Mouse (Mus musculus): Measurements from ENCODE around the gene Glipr1l2. TPM values are rescaled to one million over a fixed set of nuclear protein-coding genes. Genes with fewer than 3 reads are reported as not detected.
"Not testable (repeated sequence)": the region's sequence is repeated elsewhere in the genome, so short reads cannot be mapped to it uniquely, and the experiment has no call there.

Glipr1l2 gene
- polyA plus RNA-seq, 1 experiment: not detected

DNA sequence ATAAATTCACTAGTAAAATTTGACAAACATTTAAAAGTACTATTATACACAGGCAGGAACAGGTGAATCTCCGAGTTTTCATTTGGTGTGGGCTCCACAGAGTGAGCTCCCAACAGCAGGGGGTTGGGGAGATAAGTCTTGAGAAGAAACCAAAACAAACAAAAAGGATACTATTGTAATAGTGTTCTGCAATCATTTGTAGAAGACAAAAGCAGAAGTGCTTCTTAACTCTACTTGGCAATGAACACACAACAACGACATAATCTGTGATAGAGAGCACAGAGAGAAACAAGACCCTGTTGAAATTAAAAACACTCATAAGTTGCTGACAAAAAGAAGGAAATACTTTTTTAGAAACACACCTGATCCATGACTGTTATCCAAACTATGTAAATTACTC, 3.1 kb upstream of the Glipr1l2 start:
- H3K4me3 ChIP-seq (ENCODE audit: control insufficient read depth, insufficient read depth, low read length): no peak overlapping the region
- H3K36me3 ChIP-seq (ENCODE audit: control insufficient read depth, insufficient read depth, low read length): no peaks in the 10 kb centered on the region
- no peaks in the 10 kb centered on the region for H3K27me3 ChIP-seq (ENCODE audit: control insufficient read depth, insufficient read depth, low read length)
- H3K27ac ChIP-seq (ENCODE audit: control insufficient read depth, insufficient read depth, low read length): no peak overlapping the region
- no peak for DNase-seq
- 42% methylated on average over 2 of the region's 2 CpGs for WGBS
- TF ChIP-seq CTCF (IDR thresholded peaks at IDR 0.05; ENCODE audit: borderline replicate concordance, control insufficient read depth, extremely low read depth, insufficient read depth, low read length, poor library complexity) (no peak), POLR2A (IDR thresholded peaks at IDR 0.05; ENCODE audit: control insufficient read depth, extremely low read depth, insufficient read depth, low read length, poor library complexity) (no peak)
- no peaks in the 10 kb centered on the region for H3K4me1 ChIP-seq (replicated peaks; ENCODE audit: control insufficient read depth, insufficient read depth, low read length)

DNA sequence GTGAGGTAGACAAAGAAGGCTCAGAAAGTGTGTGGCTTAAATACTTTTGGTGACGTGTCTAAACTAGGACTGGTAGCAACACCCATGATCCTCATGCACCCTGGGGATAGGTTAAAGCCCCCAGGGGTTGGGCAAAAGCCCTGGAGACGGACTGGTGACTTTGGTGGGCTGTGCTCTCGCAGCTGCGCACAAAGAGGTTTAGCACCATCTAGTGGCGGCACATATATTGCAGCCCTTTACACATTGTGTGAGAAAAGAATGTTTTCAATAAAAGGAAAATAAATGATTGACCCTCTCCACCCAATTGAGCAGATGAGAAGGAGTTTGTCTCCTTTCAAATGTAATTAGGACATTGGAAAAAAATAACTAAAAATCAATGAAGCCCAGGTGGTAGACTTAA, 22.6 kb downstream of the Glipr1l2 start:
- H3K4me3 ChIP-seq (ENCODE audit: control insufficient read depth, insufficient read depth, low read length); H3K27me3 ChIP-seq (ENCODE audit: control insufficient read depth, insufficient read depth, low read length); H3K36me3 ChIP-seq (ENCODE audit: control insufficient read depth, insufficient read depth, low read length); H3K4me1 ChIP-seq (replicated peaks; ENCODE audit: control insufficient read depth, insufficient read depth, low read length); H3K27ac ChIP-seq (ENCODE audit: control insufficient read depth, insufficient read depth, low read length): not testable (repeated sequence)
- 8% methylated on average over 5 of the region's 5 CpGs for WGBS
- peak; percentile 54 for DNase-seq
- TF ChIP-seq CTCF (IDR thresholded peaks at IDR 0.05; ENCODE audit: borderline replicate concordance, control insufficient read depth, extremely low read depth, insufficient read depth, low read length, poor library complexity): 0 out of 2 replicates have a peak, but pooled peaks have one; percentile 31

DNA sequence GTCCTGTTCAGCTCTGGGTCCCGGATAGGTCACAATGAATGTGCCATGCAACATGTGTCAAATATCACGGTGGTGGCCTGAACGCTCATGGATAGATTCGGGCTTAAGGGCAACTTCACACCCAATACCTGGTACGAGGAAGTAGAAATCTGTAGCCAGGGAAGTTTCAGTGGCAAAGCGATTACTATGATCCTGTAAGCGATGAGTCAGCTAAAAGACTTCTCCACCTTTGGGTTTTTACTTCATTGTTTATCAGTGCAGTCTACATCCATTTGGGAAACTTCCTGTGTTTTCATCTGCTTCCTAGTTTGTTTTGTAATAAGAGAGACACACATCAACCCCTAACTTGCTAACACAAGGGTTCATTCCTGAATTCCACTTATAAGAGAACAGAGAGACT, 27.2 kb downstream of the Glipr1l2 start:
- TF ChIP-seq POLR2A (IDR thresholded peaks at IDR 0.05; ENCODE audit: control insufficient read depth, extremely low read depth, insufficient read depth, low read length, poor library complexity): no peak
- TF ChIP-seq CTCF (IDR thresholded peaks at IDR 0.05; ENCODE audit: borderline replicate concordance, control insufficient read depth, extremely low read depth, insufficient read depth, low read length, poor library complexity): no peak
- H3K4me3 ChIP-seq (ENCODE audit: control insufficient read depth, insufficient read depth, low read length): no peak overlapping the region
- H3K36me3 ChIP-seq (ENCODE audit: control insufficient read depth, insufficient read depth, low read length): no peaks in the 10 kb centered on the region
- H3K4me1 ChIP-seq (replicated peaks; ENCODE audit: control insufficient read depth, insufficient read depth, low read length): no peaks in the 10 kb centered on the region
- H3K27ac ChIP-seq (ENCODE audit: control insufficient read depth, insufficient read depth, low read length): no peak overlapping the region
- H3K27me3 ChIP-seq (ENCODE audit: control insufficient read depth, insufficient read depth, low read length): no peaks in the 10 kb centered on the region
- no peak for DNase-seq
- WGBS: 86% methylated on average over 7 of the region's 7 CpGs

DNA sequence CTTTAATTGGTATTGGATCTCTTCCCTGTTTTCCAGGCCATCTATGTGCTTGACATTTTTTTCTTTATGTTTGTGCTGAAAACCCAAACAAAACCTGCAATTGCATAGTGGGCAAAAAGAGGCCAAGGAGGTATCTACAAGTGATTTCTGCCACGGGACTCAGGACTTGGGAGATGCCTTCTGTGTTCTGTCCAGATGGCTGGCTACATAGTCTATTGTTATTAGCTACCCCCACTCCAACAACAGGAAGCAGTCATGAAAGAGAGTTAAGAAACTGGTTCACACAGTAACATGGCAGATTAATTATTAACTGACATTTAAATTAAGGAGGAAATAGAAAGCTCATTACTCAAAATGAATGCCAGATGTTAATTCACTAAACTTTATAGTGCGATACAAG, 41.9 kb downstream of the Glipr1l2 start:
- WGBS: 74% methylated on average over 2 of the region's 2 CpGs
- not testable (repeated sequence) for H3K27ac ChIP-seq (ENCODE audit: control insufficient read depth, insufficient read depth, low read length); H3K4me3 ChIP-seq (ENCODE audit: control insufficient read depth, insufficient read depth, low read length)

DNA sequence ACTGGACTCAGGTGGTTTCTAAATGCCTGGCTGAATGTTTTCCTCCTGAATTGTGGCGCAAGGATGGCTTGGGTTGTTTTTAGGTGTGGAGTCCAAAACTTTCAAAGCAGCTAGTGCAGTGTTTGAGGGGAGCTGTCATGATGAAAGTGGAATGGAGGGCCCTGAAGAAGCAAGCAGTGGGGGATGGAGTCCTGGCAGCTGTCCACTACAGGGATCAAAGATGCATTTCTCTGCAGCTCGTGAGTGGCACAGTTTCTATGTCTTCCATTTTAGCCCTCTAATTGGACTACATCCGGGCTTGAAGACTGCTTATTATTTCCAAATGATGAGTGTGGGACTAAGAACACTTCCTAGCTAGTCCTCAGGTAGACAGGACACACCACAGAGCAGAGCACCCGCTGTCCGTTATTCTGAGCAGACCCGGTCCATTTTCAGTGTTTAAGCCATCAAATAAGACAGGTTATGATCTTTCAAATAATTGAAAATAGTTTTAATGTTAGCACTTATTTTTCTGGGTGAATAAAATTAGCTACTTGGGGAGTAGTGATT, 44.6 kb downstream of the Glipr1l2 start:
- not testable (repeated sequence) for H3K4me3 ChIP-seq (ENCODE audit: control insufficient read depth, insufficient read depth, low read length); H3K36me3 ChIP-seq (ENCODE audit: control insufficient read depth, insufficient read depth, low read length); DNase-seq; H3K27ac ChIP-seq (ENCODE audit: control insufficient read depth, insufficient read depth, low read length); H3K27me3 ChIP-seq (ENCODE audit: control insufficient read depth, insufficient read depth, low read length); H3K4me1 ChIP-seq (replicated peaks; ENCODE audit: control insufficient read depth, insufficient read depth, low read length)
- 88% methylated on average over 6 of the region's 6 CpGs for WGBS

More for the DNA sequence above, 41.9 kb downstream of the Glipr1l2 start:
- not testable (repeated sequence) for DNase-seq; H3K36me3 ChIP-seq (ENCODE audit: control insufficient read depth, insufficient read depth, low read length); H3K4me1 ChIP-seq (replicated peaks; ENCODE audit: control insufficient read depth, insufficient read depth, low read length); H3K27me3 ChIP-seq (ENCODE audit: control insufficient read depth, insufficient read depth, low read length)

DNA sequence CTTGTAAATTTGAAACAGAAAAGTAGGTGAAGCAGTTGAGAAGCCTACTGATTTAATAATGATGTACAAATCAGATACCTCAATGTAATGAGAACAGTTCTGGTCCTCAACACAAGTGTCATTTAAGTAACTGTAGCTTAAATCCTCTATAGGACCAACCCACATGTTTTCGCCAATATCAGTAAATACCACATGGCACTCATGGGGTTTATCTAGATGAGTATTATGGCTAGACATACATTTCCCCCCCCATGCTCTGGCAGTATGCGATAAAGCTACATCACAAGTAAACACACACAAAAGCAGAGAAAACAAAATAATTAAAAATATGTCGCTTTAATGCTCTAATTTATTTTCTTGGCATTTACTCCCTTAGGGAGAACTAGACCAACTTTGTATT, 49.0 kb downstream of the Glipr1l2 start:
- no peak overlapping the region for H3K27ac ChIP-seq (ENCODE audit: control insufficient read depth, insufficient read depth, low read length)
- whole genome bisulfite sequencing: 98% methylated on average over 3 of the region's 3 CpGs
- H3K4me3 ChIP-seq (ENCODE audit: control insufficient read depth, insufficient read depth, low read length): no peak overlapping the region
- DNase-seq: no peak
- TF ChIP-seq CTCF (IDR thresholded peaks at IDR 0.05; ENCODE audit: borderline replicate concordance, control insufficient read depth, extremely low read depth, insufficient read depth, low read length, poor library complexity) (no peak), POLR2A (IDR thresholded peaks at IDR 0.05; ENCODE audit: control insufficient read depth, extremely low read depth, insufficient read depth, low read length, poor library complexity) (no peak)
- H3K4me1 ChIP-seq (replicated peaks; ENCODE audit: control insufficient read depth, insufficient read depth, low read length): no peaks in the 10 kb centered on the region
- no peaks in the 10 kb centered on the region for H3K27me3 ChIP-seq (ENCODE audit: control insufficient read depth, insufficient read depth, low read length)
- H3K36me3 ChIP-seq (ENCODE audit: control insufficient read depth, insufficient read depth, low read length): no peaks in the 10 kb centered on the region

DNA sequence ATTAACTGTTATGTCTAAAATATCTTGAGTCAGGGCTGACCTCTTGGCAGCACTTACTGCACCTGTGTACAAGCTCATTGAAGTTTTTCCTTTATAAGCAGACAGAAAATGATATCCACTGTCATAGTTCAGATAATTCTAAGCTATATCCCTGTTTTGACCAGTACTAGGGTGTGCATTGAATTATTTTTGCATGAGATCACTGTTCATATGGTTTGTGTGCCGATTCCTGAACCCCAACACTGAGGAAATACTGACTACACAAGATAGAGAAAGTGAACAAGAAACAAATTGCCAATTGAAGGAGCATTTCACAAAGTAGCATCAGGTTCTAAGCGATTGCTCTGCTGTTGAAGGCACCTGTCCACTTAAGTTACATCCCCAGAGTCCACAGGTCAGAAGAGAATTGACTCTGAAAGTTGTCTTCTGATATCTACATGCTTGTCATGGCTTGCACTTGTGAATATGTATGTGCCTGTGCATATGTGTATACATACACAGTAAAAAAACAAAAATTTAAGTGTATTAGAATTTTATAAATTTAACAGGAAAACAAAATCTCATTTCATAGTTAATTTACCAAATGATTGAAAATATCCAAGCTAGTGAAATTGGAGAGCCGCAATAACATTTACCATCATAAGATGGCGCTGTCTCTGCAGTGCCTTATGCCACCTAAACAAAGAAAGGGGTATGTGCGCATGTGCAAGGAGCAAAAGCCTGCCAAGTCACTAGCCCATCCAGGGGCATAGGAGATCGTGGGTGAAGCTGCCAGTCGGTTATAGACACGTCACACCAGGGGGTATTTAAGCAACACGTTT, 55.1 kb downstream of the Glipr1l2 start:
- H3K4me1 ChIP-seq (replicated peaks; ENCODE audit: control insufficient read depth, insufficient read depth, low read length): no peaks in the 10 kb centered on the region
- no peak for DNase-seq
- H3K27ac ChIP-seq (ENCODE audit: control insufficient read depth, insufficient read depth, low read length): no peak overlapping the region
- TF ChIP-seq POLR2A (IDR thresholded peaks at IDR 0.05; ENCODE audit: control insufficient read depth, extremely low read depth, insufficient read depth, low read length, poor library complexity) (no peak), CTCF (IDR thresholded peaks at IDR 0.05; ENCODE audit: borderline replicate concordance, control insufficient read depth, extremely low read depth, insufficient read depth, low read length, poor library complexity) (no peak)
- no peaks in the 10 kb centered on the region for H3K27me3 ChIP-seq (ENCODE audit: control insufficient read depth, insufficient read depth, low read length)
- H3K36me3 ChIP-seq (ENCODE audit: control insufficient read depth, insufficient read depth, low read length): no peaks in the 10 kb centered on the region
- no peak overlapping the region for H3K4me3 ChIP-seq (ENCODE audit: control insufficient read depth, insufficient read depth, low read length)
- WGBS: 25% methylated on average over 9 of the region's 9 CpGs

Measured in thymus, adult 2 months (tissue).